Mouse (Mus musculus): ENCODE measurements around the gene Olfr71.
A peak's percentile ranks its signal among the peaks of the same experiment; 100 is the strongest.

Gene Olfr71

DNA sequence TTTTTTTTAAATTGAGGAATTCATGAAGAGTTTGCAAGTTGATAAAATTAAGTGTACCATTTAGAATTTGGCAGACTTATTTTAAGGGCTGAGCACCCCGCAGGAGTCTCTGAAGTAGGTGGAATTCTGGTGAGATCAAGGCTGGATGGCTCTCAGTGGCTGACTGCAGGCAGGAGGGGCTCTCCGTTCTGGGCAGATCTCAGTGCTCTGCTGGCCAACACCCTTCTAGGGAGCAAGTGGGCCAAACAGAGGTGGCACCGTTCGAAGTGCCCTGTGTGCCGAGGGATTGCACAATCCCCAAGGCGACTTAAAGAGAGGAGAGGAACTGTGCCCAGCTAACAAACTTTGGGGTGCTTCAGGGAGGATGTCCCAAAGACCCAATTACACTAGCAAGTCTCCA lies at the start of gene Olfr71:
Olfr71 (minus strand) TSS at position 387 of the 400 bp plus-strand sequence.
- ATAC-seq (ENCODE audit: low TSS enrichment) = no peak

DNA sequence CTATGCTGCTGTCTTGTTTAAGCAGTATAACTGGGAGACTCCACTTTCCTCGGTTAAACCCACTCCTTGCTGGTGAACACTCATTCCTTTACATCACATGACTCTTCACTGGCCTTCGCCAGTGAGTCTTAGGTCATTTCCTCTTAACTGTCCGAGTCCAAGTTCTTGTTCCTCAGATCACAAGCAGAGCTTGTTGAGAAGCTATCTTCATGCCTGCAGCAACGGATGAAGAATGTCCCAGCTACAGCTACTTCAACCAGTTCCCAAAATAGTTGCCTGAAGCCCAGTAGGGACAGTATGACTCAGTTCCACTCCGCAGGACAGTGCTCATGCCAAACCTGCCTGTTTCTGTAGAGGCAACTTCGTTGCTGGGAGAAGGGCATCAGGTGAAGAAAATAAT lies 47.2 kb upstream of the Olfr71 start:
- ATAC-seq (ENCODE audit: low TSS enrichment) = peak; percentile 52; the same call in 1 of the 2 replicates

DNA sequence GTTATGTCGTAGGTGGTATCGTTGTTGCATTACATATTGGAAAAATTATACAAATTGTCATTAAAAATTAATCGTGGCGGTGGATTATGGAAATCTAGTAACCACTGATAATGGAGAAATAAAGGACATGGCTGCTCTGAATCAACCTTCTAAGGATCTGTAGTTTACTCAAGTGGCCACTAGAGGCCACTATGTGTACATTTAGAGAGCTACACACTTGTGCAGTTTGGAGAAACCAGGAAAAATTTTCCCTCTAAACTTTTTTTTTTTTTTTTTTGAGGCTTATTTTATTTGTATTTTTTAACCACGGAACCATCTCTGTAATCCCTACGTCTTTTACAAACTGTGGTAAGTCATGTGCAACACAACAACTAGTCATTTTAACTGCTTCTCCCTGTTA lies 35.1 kb upstream of the Olfr71 start:
- 0 out of 2 replicates have a peak, but pooled peaks have one; percentile 55 for ATAC-seq (ENCODE audit: low TSS enrichment)

DNA sequence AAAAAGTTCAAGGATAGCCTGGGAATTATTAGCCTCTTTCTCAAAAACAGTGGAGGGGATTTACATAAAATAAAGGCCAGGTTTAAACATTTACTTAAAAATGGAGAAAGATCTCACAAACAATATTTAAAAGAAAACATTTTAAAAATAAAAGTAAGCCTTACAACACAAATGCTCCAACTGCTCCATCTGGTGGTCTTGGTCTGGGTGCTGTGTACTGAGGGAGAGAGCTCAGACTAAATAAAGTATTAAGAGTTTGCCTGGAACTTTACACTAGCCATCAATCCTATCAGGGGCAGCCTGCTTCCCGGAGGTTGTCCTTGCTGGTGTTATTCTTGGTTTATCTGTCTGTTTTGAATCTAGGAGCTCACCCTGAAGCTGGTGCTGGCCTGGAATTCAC lies 33.0 kb upstream of the Olfr71 start:
- ATAC-seq (ENCODE audit: low TSS enrichment) = no peak

DNA sequence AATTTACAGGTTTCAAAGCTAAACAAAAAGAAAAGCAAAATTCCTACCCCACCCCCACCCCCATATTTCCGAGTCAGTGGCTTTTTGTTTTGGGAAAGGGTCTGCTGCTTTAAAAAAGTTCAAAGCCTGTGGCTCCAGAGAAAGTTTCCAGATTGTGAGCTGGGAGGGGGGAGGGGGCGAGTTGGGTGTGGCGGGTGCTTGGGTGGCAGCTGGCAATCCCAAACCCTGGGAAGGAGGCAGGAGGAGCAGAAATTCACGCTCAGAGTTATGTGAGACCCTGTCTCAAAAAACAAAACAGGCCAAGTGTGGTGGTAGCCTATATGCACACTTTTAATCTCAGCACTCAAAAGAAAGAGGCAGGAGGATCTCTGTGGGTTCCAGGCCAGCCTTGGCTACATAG lies 32.6 kb upstream of the Olfr71 start:
- no peak for ATAC-seq (ENCODE audit: low TSS enrichment)

DNA sequence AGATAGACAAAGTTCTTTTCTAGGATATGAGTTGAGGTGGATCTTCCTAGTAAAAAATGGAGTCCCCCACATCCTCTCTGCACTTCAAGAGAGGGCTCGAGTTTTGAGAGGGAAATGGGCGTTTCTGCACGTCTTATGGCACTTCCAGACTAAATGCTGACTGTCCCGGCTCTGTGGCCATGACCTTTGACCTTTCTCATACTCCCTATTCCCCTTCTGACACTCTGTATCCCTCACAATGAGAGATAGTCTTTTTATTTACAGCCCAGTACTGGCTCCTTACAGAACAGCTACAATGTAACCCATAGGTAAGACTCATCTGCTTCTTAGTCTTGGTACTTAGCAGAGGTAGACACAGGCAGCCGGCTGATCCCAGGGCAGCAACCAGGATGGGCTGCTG lies 31.5 kb upstream of the Olfr71 start:
- ATAC-seq (ENCODE audit: low TSS enrichment) = no peak

DNA sequence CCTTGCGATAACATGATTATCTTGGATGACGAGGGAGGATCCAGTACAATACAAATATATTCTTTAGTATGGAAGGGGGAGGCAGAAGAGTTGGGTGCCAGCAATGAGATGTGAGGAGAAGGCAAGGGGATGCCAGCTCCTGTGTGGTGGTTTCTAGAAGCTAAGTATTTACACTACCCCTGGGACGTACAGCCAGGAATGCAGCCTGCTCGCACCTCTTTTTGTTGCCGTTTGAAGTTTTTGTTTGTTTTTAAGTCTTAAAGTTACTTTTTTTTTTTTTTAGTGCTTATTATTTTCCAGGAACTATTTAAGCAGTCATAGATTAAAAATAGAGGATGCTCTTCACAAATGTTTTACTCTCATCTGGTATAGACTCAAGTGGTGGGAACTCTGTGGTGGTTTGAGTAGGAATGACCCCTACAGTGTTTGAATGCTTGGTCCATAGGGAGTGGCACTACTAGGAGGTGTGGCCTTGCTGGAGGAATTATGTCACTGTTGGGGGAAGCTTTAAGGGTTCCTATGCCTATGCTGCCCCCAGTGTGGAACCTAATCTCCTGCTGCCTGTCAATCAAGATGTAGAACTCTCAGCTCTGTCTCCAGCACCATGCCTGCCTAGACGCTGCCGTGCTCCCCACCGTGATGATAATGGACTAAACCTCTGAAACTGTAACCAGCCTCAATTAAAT lies 29.1 kb upstream of the Olfr71 start:
- no peak for ATAC-seq (ENCODE audit: low TSS enrichment)

DNA sequence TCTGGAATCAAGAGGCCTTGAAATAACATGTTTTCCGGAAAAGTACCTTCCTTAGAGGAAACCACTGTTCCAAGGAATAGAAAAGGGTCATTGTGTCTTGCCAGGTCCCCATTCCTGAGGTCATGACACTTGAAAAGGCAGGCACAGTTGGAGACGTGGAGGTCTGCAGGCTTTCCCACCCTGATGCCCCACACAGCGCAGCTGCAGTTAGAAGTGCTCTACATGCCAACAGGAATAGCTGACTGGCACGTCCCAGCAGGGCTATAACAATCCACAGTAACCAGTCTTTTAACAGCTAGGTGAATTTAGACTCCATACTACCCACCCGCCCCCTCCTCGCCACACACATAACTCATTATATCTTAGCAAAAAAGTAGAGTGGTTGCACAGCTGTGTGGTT lies 27.1 kb upstream of the Olfr71 start:
- ATAC-seq (ENCODE audit: low TSS enrichment) = no peak

DNA sequence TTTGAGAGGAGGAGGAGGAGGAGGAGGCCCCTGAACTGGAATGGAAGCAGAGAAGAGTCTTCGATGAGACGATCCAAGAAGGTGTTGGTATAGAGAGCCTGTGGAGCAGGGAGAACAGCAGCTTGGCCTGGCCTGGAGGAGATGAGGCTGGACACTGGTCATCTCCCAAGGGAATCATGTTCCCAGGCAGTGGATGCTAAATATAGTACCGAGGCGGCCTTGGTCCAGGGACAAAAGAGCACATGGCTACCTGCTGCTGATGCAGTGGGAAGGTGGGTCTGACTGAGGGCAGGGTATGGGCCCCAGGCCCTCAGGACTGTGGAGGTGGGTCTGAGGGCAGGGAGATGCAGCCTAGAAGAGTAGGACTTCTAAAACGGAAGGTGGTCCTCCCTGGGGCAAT lies 23.1 kb upstream of the Olfr71 start:
- no peak for ATAC-seq (ENCODE audit: low TSS enrichment)

DNA sequence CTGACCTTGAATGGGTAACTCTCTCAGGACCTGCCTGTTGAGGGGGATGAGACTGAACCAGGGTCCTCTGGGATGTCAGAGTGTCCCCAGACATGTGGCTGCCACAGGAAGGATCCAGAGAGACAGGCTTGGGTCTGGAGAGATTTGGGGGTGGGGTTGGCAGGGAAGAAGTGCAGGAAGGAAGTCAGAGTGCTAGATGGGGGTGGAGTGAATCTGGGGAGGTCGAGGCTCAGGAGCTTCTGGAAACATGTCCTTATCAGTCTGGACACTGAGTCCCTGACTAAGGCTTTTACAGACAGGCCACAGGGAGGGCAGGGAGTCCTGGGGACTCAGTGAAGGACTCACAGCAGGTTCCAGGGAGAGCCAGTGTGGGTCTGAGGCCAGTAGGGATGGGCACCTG lies 22.1 kb upstream of the Olfr71 start:
- no peak for ATAC-seq (ENCODE audit: low TSS enrichment)

DNA sequence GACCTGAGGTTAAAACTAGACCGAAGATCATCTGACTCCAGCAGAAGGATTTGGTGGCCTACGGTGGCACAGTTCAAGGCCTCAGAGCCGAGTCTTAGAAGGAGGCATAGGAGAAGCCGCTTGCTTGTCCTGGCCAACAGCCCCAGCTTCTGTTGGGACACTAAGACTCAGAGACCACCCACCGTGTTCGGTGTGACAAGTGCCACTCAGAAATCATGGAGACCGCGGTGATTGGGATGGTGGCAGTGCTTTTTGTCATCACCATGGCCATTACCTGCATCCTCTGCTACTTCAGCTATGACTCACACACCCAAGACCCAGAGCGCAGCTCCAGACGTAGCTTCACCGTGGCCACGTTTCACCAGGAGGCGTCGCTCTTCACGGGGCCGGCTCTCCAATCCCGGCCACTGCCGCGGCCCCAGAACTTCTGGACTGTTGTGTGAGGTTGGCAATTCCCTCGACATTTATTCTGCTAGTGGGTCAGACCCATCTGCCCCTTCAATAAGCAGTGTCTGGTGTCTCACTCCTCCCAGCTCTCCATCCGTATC lies 20.8 kb upstream of the Olfr71 start:
- ATAC-seq (ENCODE audit: low TSS enrichment) = no peak

DNA sequence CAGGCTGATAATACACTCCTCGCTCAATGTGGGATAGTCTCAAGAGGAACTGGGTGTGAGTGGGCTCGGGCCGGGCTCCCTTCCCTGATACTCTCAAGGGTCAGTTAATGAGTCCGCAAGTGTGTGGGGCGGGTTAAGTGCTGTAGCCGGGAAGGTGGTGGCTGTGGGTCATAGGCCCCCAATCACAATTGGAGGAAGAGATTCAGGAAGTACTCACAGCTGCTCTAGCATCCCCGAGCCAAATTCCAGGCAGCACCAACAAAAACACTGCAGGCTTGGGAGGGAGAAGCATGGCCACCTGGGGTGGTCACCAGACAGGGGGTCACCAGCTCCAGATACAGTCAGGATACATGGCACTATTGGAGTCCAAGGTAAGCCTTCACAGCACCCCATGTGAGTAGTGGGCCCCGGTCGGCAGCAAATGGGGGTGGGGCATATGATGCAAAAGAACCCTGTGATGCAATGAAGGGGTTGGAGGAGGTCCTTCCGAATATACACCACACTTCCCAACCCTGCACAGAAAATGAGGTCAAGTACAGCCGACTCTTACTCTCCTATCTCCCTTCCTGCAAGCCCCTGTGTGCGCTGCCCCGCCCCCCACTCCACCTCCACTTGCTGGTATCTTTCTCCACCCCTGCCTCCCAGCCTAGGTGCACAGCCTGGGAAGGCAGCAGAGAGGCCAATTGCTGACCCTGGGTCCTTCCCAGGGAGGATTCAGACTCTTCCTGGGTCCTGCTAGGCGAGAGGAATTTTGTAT lies 19.9 kb upstream of the Olfr71 start, which contains the start of gene Spaar:
Spaar (plus strand) TSS at position 241 of the 757 bp plus-strand sequence.
- ATAC-seq (ENCODE audit: low TSS enrichment) = no peak

DNA sequence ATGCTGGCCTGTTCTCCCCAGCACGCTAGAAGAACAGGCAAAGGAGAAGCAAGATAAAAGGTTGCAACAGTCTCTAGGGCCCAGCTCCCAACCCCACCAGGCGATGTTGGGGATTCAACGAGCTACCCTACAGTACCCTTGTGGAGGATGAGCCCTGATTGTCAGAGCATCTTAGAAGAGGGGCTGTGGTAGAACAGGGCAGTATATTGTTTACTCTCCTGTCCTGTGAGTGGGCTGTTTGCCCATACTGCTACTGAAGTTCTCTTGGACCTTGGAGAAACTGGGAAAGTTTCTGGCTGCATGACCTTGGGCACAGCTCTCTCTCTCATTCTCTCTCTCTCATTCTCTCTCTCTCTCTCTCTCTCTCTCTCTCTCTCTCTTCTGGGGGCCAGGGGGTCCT lies 19.1 kb upstream of the Olfr71 start:
- ATAC-seq (ENCODE audit: low TSS enrichment) = no peak

DNA sequence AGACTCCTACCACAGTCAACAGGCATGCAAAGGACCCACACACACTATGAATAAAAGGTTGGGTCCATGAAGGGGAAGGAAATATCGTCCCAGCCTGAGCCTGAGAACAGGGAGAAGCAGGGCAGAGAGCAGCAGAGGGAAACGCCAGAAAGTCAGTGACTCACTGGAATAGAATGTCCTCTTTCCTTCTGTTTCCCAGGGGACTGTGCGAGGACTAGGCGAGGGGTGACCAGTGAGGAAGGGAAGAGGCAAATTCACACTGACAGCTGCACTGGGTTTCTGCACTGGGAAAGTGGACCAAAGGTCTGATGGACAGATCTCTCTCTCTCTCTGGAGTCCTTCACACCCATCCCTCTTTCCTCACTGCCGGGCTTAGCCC lies 18.5 kb upstream of the Olfr71 start:
- ATAC-seq (ENCODE audit: low TSS enrichment) = no peak

DNA sequence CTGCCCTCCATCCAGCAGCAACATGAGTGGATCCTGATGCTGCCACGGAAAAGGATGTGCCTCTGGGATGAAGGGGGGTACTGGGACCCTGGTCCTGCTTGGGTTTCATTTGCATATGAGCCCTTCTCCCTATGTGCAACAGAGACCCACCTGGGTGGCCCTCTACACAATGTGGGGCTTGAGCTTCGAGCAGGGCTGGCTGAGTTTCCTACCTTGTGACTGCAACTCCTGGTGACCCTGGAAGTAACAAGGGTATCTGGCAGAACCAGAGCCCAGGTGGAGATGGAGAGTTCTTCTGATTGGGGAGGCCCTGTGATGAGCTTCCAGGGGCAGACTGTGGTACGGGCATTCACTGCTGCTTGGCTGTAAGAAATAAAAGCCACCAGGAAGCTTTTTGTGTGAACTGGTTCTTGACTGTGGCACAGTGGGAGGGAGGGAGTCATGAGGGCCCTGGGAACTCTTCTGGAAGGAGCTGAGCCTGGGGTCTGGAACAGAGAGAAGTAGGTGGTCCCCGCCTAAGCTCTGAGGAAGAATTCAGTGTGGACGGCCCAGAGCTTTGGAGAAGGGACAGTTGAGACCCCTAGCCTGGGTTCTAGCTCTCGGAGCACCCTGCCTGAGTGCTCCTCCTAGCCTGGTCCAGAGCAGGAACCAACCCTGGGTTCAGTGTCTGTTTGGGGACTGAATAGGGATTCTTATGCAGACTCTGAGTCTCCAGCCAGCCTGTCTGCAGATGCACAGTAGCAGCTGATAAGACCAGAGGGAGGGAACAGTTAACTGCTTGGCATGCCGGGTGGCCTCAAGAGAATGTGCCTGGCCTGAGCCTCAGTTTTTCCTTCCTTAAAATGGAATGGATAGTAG lies 17.9 kb upstream of the Olfr71 start:
- ATAC-seq (ENCODE audit: low TSS enrichment) = no peak

DNA sequence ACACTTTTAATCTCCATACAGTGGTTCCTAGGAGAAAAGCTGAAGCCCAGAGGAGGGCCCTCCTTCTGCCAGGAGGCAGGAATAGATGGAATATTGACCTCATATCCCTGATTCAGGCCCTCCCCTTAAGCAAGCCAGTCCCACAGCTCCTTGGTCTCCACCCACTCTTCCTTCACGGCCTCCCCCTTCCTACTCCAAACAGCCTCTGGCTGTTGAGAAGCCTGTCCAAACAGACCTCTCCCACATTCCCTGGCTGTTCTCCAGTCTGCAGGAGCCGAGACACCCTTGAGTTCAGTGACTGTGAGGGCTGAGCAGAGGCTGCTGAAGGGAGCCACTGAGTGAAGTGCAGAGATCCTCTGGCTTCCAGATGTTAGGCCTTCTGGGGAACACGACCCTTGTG lies 16.9 kb upstream of the Olfr71 start, which contains the start of gene Hrct1:
Hrct1 (plus strand) TSS at position 194 of the 400 bp plus-strand sequence.
- ATAC-seq (ENCODE audit: low TSS enrichment) = peak; percentile 29; the same call in 1 of the 2 replicates

DNA sequence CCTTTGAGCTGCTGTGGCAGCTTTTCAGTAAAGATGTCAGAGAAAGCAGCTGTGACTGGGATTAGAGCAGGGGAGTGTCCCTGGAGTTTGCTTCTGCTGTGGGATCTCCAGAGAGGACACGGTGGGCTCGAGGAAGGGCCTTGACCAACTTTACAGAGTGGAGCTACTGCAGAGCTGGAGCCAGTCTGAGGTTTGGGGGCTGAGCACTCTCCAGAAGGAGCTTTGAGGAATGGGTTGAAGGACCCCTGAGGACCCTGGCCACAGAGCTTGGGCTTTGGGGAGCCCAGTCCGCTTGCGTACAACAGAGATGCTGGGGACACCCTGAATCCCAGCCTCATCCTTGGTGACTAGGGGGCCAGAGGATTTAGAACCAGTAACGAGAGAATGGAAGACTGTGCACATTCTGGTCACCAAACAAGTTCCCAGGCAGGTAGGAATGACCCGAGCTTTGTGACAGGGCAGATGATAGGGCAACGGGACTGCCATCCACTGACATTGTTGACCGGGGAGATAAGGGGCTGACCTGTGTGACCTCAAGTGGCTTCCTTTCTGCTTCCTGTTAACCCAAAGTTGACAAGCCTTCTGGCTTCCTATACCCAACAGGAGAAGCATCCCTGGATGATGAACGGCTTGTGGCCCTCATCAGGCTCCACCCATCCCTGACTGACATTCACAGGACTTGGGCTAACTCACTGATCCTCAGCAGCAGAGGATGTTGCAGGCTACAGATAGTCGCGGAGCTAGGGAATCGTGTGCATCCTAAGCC lies 16.4 kb upstream of the Olfr71 start:
- ATAC-seq (ENCODE audit: low TSS enrichment) = 0 out of 2 replicates have a peak, but pooled peaks have one; percentile 18

DNA sequence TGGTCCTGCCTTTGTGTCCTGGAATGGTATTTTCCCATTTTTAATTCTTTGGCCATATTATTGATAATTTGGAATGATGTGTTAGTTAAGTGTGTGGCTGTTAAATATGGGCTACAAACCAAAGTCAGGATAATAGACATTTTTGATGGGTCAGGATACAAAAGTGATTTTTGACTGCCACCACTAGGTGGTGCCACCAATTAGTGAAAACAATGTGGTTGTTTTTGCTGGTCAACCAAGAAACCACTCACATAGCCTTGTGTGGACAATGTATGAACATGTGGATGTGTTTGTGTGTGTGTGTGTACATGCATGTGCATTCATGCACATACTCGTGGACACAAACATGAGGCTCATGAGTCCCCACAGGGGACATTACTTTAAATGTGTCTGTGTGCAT lies 14.7 kb upstream of the Olfr71 start:
- ATAC-seq (ENCODE audit: low TSS enrichment) = no peak

DNA sequence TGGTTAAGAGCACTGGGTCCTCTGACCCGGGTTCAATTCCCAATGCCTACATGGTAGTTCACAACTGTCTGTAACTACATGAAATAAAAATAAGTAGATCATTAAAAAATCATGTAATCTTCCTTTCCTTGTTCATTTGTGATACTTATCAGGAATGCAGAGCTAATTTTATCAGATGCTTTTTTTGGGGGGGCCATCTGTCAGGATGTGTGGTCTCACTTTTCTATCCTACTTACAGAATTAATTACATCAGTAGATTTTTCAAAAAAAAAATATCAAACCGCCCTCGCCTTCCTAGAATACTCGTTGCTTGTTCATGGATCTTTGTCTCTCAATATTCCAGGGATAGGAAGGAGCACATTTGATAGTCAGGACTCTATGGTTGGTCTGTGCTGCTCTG lies 12.1 kb upstream of the Olfr71 start:
- ATAC-seq (ENCODE audit: low TSS enrichment) = no peak

DNA sequence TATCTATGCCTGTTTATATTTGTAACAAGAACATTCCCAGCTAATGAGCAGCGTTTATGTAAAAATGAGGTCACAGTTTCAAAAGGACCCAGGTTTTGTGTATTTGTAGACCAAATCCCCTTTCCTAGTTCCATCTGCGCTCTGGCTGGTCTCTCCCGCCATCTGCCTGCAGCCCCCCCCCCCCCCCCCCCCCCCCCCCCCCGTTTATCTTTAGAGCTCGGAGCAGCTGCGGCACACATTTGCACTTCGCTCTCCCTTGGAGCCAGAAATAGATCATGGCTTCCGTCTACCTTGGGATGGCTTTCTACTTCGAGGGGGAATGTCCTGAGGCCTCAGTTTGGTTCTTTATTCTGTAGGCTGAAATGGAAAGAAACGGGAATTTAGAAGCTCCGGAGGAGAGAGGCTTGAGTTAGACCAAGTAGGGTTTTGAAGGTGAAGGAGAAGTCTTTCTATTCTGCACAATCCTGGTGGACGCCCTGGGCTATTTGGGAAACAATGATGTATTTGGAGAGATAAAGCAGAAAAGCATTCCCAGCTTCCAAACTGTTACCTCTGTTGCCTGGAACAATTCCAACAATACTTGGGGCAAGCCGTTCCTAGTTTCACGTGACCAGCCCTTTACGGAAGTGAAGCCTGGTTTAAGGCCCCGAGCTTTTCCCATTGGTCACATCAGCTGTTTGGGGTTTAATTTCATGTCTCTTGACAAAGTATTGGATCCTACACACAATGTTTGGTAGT lies 10.6 kb upstream of the Olfr71 start:
- no peak; the same call in 1 of the 2 replicates for ATAC-seq (ENCODE audit: low TSS enrichment)
